Mouse (Mus musculus) ovary, adult 18-20 months (tissue): ENCODE data around the gene Capn1.
A peak's percentile ranks its signal among the peaks of the same experiment; 100 is the strongest.
"Not testable (repeated sequence)": the region's sequence is repeated elsewhere in the genome, so short reads cannot be mapped to it uniquely, and the experiment has no call there.

Source experiments
- DNase-seq: peaks from one replicate; pipeline ENCODE4 v3.0.0; 2022; ENCODE audit warnings: low spot score, mixed read lengths

Capn1 gene

GRCm38 (mm10) chr19:6015511-6016315, at the start of gene Capn1:
TSS of gene Capn1 (minus strand) at chr19:6015897.
- peak; percentile 49 for DNase-seq

- DNase-seq, result no peak
Measured at GRCm38 (mm10) chr19:6063081-6063480, 47.4 kb upstream of the Capn1 start.

- DNase-seq, result no peak
Measured at GRCm38 (mm10) chr19:6062418-6062817, 46.7 kb upstream of the Capn1 start.

DNA sequence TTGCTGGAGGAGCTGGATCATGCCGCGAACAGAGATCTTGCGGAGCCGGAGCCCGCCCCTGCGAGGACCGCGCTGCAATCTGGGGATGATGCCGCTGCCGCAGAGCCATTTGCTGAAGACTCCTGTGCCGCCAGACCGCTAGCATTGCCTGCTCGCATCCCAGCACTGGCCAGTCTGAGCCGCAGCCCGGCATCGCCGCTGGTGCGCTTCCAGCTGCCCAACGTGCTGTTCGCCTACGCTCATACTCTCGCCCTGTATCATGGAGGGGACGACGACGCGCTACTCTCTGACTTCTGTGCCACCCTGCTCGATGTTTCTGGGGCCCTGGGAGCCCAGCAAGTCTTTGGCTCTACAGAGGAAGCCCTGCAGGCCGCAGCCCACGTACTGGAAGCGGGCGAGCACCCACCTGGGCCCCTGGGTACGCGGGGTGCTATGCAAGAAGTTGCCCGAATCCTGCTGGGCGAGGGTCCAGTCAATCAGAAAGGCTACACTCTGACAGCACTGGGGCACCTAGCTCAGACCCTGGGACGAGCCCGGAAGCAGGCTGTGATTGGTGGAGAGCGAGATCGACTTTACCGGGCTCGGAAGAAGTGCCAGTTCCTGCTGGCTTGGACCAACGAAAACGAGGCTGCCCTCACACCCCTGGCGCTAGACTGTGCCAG, 46.1 kb upstream of the Capn1 start:
- no peak for DNase-seq

DNA sequence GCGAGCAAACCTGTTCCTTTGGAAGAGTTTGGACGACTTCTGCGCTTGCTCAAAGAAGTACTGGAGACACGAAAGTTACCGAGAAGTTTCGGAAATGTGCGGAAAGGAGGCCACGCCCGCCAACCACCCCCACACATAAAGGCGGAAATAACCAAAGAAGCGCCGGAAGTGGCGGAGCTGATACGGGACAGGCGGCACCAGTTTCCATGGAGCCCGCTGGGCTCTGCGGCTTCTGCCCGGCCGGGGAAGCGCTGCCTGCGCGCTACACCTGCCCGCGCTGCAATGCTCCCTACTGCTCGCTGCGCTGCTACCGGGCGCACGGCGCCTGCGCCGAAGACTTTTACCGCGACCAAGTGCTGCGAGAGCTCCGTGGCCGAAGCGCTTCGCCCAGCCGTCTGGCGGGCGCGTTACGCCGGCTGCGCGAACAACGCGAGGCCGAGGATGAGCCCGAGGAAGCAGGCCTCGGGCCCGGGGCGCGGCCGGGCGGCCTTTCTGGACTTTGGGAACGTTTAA, 45.4 kb upstream of the Capn1 start, which contains the start of gene Znhit2:
Znhit2 (plus strand) TSS at position 172 of the 513 bp plus-strand sequence.
- peak; percentile 91 for DNase-seq

GRCm38 (mm10) chr19:6058966-6059365, 43.3 kb upstream of the Capn1 start:
- no peak for DNase-seq

GRCm38 (mm10) chr19:6058513-6058912, 42.8 kb upstream of the Capn1 start:
- no peak for DNase-seq

DNA sequence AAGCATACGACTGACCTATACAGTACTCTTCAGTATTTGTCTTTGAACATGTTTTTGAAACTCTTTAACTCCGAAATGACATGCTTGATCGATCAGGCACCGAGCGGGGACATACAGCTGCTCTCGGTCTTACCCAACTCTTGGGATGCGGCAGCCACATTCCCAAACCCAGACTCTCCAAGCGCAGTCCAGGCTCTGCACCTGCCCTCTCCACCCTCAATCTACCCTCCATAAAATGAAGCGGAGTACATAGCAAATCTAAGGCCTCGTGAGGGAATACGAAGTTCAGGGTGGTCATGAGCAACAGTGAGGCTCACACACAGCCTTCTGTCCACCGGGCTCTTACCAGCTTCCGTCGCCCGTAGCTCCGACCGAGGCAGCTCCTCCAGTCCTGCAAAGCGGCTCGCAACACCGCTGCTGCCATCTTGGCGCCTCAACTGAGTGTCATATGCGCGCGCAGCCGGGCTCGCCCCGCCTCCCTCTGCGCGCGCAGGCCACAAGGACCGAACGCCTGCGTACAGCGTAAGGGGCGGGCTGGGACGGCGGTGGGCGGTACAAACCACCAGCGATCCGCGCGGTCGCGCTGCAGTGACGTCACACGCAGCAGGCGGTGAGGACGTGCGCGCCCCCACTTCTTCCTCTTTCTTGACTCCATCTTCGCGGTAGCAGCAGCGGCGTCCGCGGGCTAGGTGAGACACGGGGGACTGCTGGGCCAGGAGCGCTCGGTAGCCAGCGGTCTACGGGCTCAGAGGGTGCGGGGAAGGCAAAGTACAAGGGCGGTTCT, 41.8 kb upstream of the Capn1 start, which contains the start of the genes Mrpl49 and Fau:
Mrpl49 (minus strand) TSS at position 473 of the 784 bp plus-strand sequence.
Fau (plus strand) TSS at position 532 of the 784 bp plus-strand sequence.
- peak; percentile 98 for DNase-seq

DNA sequence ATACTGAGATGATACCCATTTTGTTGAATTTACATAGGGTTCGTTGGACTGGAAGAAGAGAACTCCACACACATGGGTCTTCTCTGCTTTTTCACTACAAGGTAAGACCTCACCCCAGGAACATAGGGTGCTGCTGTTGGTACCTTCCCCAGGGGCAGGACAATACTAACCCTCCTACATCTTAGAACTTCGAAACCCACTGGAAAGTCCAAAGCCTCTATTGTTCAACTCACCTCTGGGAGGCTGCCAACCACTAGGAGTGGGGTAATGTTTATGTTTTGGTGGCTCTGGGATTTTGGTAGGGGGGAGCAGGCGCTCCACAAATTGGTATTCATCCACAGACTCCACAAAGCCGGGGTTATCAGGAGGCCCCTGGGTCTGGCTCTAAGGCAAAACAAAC, 41.0 kb upstream of the Capn1 start:
- DNase-seq, result no peak

DNA sequence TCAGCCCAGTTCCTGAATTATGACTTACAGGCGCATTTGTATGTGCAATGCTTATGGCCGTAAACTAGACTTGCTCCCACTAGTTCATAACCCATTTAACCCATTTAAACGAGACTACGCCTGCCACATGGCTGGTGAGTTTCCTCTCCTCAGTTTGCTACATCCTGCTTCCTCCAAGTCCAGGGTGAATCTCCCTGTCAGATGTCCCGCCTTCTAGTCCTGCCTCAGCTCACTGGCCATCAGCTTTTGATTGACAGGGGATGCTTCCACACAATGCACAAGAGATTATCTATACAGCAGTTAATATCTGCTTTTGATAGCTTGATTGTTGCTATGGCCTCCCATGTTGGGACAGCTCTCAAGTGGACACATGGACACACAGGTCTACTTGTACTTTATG, 38.6 kb upstream of the Capn1 start:
- no peak for DNase-seq

DNA sequence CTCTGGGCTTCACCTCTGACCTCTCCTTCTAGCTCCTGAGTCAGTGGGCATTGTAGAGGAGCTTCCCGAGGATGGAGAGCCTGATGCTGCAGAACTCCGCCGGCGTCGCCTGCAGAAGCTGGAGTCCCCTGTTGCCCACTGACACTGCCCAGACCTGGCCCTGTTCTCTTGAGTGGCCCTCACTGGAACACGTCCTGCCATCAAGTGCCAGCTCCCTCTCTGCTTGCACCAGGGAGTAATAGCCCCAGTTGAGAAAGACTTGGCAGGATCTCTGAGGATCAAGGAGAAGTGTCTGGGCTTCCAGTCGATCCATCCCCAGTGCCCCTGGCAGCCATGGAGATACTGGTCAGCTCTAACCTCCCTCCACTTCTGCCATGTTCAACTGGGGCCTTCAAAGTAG, 36.8 kb upstream of the Capn1 start:
- no peak for DNase-seq

GRCm38 (mm10) chr19:6048681-6049410, 33.1 kb upstream of the Capn1 start:
- no peak for DNase-seq

DNA sequence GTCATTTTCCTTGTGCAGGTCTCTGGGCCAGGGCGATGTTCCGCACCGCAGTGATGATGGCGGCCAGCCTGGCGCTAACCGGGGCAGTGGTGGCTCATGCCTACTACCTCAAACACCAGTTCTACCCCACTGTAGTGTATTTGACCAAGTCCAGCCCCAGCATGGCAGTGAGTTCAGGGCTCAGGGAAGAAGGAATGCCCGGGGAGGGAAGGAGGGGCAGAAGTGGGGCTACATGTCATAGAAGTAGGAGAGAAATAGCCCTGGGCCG, 32.1 kb upstream of the Capn1 start:
- DNase-seq, result no peak

- DNase-seq, result no peak
Measured at GRCm38 (mm10) chr19:6047154-6047898, 31.6 kb upstream of the Capn1 start.

DNA sequence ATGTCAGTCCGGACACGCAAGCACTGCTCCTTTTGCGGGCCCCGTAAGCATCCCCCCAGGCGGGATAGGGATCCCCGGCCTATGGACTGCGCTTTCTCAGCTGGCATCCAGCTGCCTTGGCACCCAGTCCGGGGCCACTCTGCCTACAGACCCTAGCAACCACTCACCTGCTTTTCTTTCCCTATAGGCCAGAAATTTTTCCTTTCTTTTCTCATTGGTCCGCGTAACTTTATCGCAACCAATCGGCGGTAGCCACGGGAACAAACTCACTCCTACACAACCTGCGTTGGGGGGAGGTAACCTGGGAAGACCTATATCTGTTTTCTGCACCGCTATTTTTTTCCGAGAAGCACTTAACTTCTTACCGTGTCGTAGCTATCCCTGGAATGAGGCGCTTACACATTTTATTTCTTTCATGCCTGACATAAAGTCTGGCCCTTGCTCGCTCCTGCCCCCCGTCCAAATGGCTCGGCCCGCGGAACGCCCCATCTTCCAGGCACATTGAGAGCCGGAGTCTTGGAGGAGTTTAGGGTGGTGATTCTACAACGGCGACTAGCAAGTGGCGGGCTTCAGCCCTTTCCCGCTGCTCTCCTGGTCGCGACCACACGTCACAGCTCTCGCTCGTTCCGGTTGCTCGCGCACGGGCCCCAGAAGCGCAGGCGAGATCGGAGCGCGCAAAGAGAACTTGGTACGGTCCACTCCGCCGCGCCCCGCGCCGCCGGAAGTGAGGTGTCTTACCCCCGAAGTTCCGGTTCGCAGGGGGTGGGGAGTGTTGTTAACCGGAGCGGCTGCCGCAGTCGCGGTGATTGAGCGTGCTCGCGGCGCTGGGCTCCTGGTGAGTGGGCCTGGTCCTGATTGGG, 30.8 kb upstream of the Capn1 start, which contains the start of gene Syvn1:
Syvn1 (plus strand) TSS at position 283 of the 860 bp plus-strand sequence.
- DNase-seq, result peak; percentile 88

- no peak for DNase-seq
Measured at GRCm38 (mm10) chr19:6045366-6046293, 29.9 kb upstream of the Capn1 start.

GRCm38 (mm10) chr19:6044102-6044501, 28.4 kb upstream of the Capn1 start:
- DNase-seq, result not testable (repeated sequence)

DNA sequence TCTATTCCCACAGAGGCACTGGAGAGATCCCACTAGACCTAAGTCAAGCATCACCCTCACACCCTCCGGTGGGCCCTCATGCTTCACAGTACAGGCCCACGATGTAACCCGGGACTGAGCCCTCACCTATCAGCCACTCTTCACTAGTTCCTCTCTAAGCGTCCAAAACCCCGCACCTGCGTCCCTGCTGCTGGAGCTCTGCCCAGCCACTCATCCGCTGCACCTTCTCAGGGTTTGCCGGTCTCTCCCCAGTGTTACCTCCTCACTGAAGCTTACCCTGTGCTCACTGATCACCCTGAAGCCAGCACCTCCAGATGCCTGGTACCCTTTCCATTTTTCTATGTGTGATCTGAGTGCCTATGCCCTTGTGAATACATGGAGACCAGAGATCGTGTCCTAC, 26.6 kb upstream of the Capn1 start:
- no peak for DNase-seq

DNA sequence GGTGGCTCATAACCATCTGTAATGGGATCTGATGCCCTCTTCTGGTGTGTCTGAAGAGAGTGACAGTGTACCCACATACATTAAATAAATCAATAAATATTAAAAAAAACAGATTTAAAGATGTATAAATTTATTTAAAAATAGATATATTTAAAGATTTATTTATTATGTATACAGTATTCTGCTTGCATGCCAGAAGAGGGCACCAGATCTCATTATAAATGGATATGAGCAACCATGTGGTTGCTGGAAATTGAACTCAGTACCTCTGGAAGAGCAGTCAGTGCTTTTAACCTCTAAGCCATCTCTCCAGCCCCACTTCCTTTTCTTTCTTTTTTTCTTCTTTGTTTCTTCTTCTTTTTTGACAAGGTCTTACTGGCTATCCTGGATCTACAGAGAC, 24.3 kb upstream of the Capn1 start:
- no peak for DNase-seq
